Mouse (Mus musculus): ENCODE results near the gene Traf2. TPM values are rescaled to one million over a fixed set of nuclear protein-coding genes. Genes with fewer than 3 reads are reported as not detected.

Traf2 gene
- total RNA-seq, 1 experiment: 9.1 TPM

- Histone ChIP-seq H3K4me3 (ENCODE audit: insufficient read depth in 1 of 2, low read depth in 1 of 2, low read length in 2 of 2, poor library complexity in 1 of 2, severe bottlenecking in 1 of 2) (no peak overlapping the region), H3K9me3 (ENCODE audit: control insufficient read depth, insufficient read depth, low read depth, low read length) (no peaks in the 10 kb centered on the region), H3K36me3 (ENCODE audit: control insufficient read depth, insufficient read depth, low read length, poor library complexity, severe bottlenecking) (no peaks in the 10 kb centered on the region), H3K9ac (ENCODE audit: insufficient read depth, low read depth, low read length, poor library complexity, severe bottlenecking) (no peak overlapping the region), H3K4me1 (ENCODE audit: control insufficient read depth in 2 of 2, insufficient read depth in 2 of 2, low read length in 2 of 2, poor library complexity in 1 of 2) (no peaks in the 10 kb centered on the region), H3K27ac (ENCODE audit: insufficient read depth, low read depth, low read length, poor library complexity, severe bottlenecking) (no peak overlapping the region)
- TF ChIP-seq HCFC1 (IDR thresholded peaks at IDR 0.05; ENCODE audit: borderline replicate concordance, insufficient read depth, low read length): no peak
- DNase-seq (ENCODE audit: low read depth, low spot score): no peak
- in situ Hi-C loops (cut with MboI; ENCODE audit: low sequenced_read_pairs in 2 of 2, unreplicated experiment in 2 of 2): no loop called here
Measured at GRCm38 (mm10) chr2:25479551-25480311, 67.0 kb downstream of the Traf2 start.

GRCm38 (mm10) chr2:25477967-25478675, 68.6 kb downstream of the Traf2 start:
- H3K27ac ChIP-seq (ENCODE audit: insufficient read depth, low read depth, low read length, poor library complexity, severe bottlenecking): no peak overlapping the region
- no peaks in the 10 kb centered on the region for H3K4me1 ChIP-seq (ENCODE audit: control insufficient read depth in 2 of 2, insufficient read depth in 2 of 2, low read length in 2 of 2, poor library complexity in 1 of 2)
- no peak overlapping the region for H3K4me3 ChIP-seq (ENCODE audit: insufficient read depth in 1 of 2, low read depth in 1 of 2, low read length in 2 of 2, poor library complexity in 1 of 2, severe bottlenecking in 1 of 2)
- no peaks in the 10 kb centered on the region for H3K9me3 ChIP-seq (ENCODE audit: control insufficient read depth, insufficient read depth, low read depth, low read length)
- DNase-seq (ENCODE audit: low read depth, low spot score): no peak
- H3K36me3 ChIP-seq (ENCODE audit: control insufficient read depth, insufficient read depth, low read length, poor library complexity, severe bottlenecking): no peaks in the 10 kb centered on the region
- in situ Hi-C loops (cut with MboI; ENCODE audit: low sequenced_read_pairs in 2 of 2, unreplicated experiment in 2 of 2): no loop called here
- TF ChIP-seq HCFC1 (IDR thresholded peaks at IDR 0.05; ENCODE audit: borderline replicate concordance, insufficient read depth, low read length): no peak
- TF ChIP-seq ZNF384 (IDR thresholded peaks at IDR 0.05; ENCODE audit: low read depth, low read length): no peak
- TF ChIP-seq ZC3H11A (IDR thresholded peaks at IDR 0.05; ENCODE audit: borderline replicate concordance, low read depth, low read length): no peak
- no peak for TF ChIP-seq MAFK (IDR thresholded peaks at IDR 0.05; ENCODE audit: insufficient read depth, low read depth, low read length)
- TF ChIP-seq CHD2 (IDR thresholded peaks at IDR 0.05; ENCODE audit: low read depth, low read length): no peak
- H3K9ac ChIP-seq (ENCODE audit: insufficient read depth, low read depth, low read length, poor library complexity, severe bottlenecking): no peak overlapping the region

GRCm38 (mm10) chr2:25477541-25477940, 69.2 kb downstream of the Traf2 start:
- in situ Hi-C loops (cut with MboI; ENCODE audit: low sequenced_read_pairs in 2 of 2, unreplicated experiment in 2 of 2): no loop called here
- Histone ChIP-seq H3K4me3 (ENCODE audit: insufficient read depth in 1 of 2, low read depth in 1 of 2, low read length in 2 of 2, poor library complexity in 1 of 2, severe bottlenecking in 1 of 2) (no peak overlapping the region), H3K4me1 (ENCODE audit: control insufficient read depth in 2 of 2, insufficient read depth in 2 of 2, low read length in 2 of 2, poor library complexity in 1 of 2) (no peaks in the 10 kb centered on the region), H3K36me3 (ENCODE audit: control insufficient read depth, insufficient read depth, low read length, poor library complexity, severe bottlenecking) (no peaks in the 10 kb centered on the region), H3K27ac (ENCODE audit: insufficient read depth, low read depth, low read length, poor library complexity, severe bottlenecking) (no peak overlapping the region), H3K9me3 (ENCODE audit: control insufficient read depth, insufficient read depth, low read depth, low read length) (no peaks in the 10 kb centered on the region), H3K9ac (ENCODE audit: insufficient read depth, low read depth, low read length, poor library complexity, severe bottlenecking) (no peak overlapping the region)
- DNase-seq (ENCODE audit: low read depth, low spot score): no peak
- no peak for TF ChIP-seq ZNF384 (IDR thresholded peaks at IDR 0.05; ENCODE audit: low read depth, low read length)
- TF ChIP-seq MAFK (IDR thresholded peaks at IDR 0.05; ENCODE audit: insufficient read depth, low read depth, low read length): no peak
- TF ChIP-seq HCFC1 (IDR thresholded peaks at IDR 0.05; ENCODE audit: borderline replicate concordance, insufficient read depth, low read length): no peak
- TF ChIP-seq CHD2 (IDR thresholded peaks at IDR 0.05; ENCODE audit: low read depth, low read length): no peak
- no peak for TF ChIP-seq ZC3H11A (IDR thresholded peaks at IDR 0.05; ENCODE audit: borderline replicate concordance, low read depth, low read length)

GRCm38 (mm10) chr2:25472550-25472949, 74.2 kb downstream of the Traf2 start:
- Histone ChIP-seq H3K4me3 (ENCODE audit: insufficient read depth in 1 of 2, low read depth in 1 of 2, low read length in 2 of 2, poor library complexity in 1 of 2, severe bottlenecking in 1 of 2) (no peak overlapping the region), H3K9me3 (ENCODE audit: control insufficient read depth, insufficient read depth, low read depth, low read length) (no peaks in the 10 kb centered on the region), H3K9ac (ENCODE audit: insufficient read depth, low read depth, low read length, poor library complexity, severe bottlenecking) (no peak overlapping the region), H3K4me1 (ENCODE audit: control insufficient read depth in 2 of 2, insufficient read depth in 2 of 2, low read length in 2 of 2, poor library complexity in 1 of 2) (no peaks in the 10 kb centered on the region), H3K27ac (ENCODE audit: insufficient read depth, low read depth, low read length, poor library complexity, severe bottlenecking) (no peak overlapping the region), H3K36me3 (ENCODE audit: control insufficient read depth, insufficient read depth, low read length, poor library complexity, severe bottlenecking) (no peaks in the 10 kb centered on the region)
- in situ Hi-C loops (cut with MboI; ENCODE audit: low sequenced_read_pairs in 2 of 2, unreplicated experiment in 2 of 2): no loop called here
- no peak for DNase-seq (ENCODE audit: low read depth, low spot score)
- no peak for TF ChIP-seq CHD2 (IDR thresholded peaks at IDR 0.05; ENCODE audit: low read depth, low read length)
- no peak for TF ChIP-seq HCFC1 (IDR thresholded peaks at IDR 0.05; ENCODE audit: borderline replicate concordance, insufficient read depth, low read length)
- no peak for TF ChIP-seq ZC3H11A (IDR thresholded peaks at IDR 0.05; ENCODE audit: borderline replicate concordance, low read depth, low read length)
- TF ChIP-seq MAFK (IDR thresholded peaks at IDR 0.05; ENCODE audit: insufficient read depth, low read depth, low read length): no peak
- no peak for TF ChIP-seq ZNF384 (IDR thresholded peaks at IDR 0.05; ENCODE audit: low read depth, low read length)
